Mouse (Mus musculus) retina, embryonic 14.5 days (tissue): ENCODE measurements around the gene Ceacam13.
"Not testable (repeated sequence)": the region's sequence is repeated elsewhere in the genome, so short reads cannot be mapped to it uniquely, and the experiment has no call there.

Source experiments
- DNase-seq: peaks from one replicate; pipeline ENCODE4 v3.0.0-alpha.2; 2015; ENCODE audit warnings: low spot score

Gene Ceacam13

GRCm38 (mm10) chr7:18009589-18009988 is at the start of gene Ceacam13:
TSS of gene Ceacam13 (plus strand) at chr7:18009889.
- no peak for DNase-seq

GRCm38 (mm10) chr7:17971824-17972223 is 37.9 kb upstream of the Ceacam13 start, which contains the start of gene Ceacam11:
TSS of gene Ceacam11 (plus strand) at chr7:17972124.
- DNase-seq = no peak

GRCm38 (mm10) chr7:18001131-18001530 is 8.6 kb upstream of the Ceacam13 start:
- DNase-seq = not testable (repeated sequence)

GRCm38 (mm10) chr7:18065629-18066028 is 55.9 kb downstream of the Ceacam13 start, which contains the start of gene Ceacam12:
TSS of gene Ceacam12 (plus strand) at chr7:18065929.
- DNase-seq = no peak
